Mouse (Mus musculus): ENCODE data around the gene Cpne4.

Gene Cpne4

DNA sequence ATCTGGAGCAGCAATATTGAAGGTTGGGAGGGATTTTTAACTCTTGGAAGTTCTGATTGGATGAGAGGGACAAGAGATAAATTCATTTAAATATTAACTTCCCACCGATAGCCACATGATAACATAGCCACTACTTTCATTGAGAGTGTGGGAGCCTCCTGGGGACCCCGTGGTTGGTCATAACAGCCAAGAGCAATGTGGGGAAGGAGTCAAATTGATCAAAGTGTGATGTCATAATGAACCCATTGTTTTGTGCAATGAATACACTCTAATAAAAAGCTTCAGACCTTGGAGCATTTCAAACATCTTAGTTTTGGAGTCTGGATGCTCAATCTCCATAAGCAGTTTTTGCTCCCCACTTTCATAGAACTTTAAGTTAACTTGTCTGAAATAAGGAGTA, at the start of gene Cpne4:
Cpne4 (plus strand) TSS at position 301 of the 400 bp plus-strand sequence.
- no peak for DNase-seq

DNA sequence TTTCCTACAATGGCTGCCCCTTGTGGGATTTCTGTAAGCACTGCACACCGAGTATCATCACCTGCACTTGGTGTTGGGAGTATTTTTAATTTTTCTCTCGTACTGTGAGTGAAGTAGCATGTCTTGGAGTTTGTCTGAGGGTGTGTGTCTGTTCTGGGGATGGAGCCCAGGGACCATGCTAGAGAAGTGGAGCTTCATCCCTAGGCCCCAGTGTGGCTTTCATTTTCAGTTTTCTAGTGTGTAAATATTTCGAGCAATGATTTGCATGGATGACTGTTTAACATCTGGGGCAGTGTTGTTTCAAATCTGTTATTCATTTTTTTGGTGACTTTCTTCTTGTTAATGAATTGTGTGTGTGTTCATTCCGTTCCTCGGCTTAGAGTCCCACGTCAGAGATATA, 31.9 kb upstream of the Cpne4 start:
- DNase-seq, result no peak

GRCm38 (mm10) chr9:104535508-104535907, 11.6 kb upstream of the Cpne4 start:
- DNase-seq, result no peak

- DNase-seq, result no peak
Observed at GRCm38 (mm10) chr9:104565815-104566214, 18.7 kb downstream of the Cpne4 start.

DNA sequence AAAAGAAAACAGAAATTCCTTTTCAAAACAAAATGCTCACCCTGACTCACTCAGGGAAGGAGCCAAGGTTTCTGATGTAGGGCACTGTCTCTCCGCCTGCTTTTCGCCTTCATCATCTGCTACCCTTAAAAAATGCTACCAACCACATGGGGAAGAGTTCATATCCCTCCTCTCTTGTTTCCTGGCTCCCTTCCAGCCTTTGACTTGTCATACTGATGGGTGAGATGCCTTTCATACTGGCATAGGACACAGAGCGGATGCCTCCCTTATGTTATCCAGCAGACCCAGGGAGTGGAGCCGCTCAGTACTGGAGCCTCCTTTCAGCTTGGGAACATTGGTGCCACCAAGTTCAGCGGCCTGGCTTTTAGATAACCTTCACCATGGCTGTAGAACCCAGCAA, 19.4 kb downstream of the Cpne4 start:
- DNase-seq, result no peak

DNA sequence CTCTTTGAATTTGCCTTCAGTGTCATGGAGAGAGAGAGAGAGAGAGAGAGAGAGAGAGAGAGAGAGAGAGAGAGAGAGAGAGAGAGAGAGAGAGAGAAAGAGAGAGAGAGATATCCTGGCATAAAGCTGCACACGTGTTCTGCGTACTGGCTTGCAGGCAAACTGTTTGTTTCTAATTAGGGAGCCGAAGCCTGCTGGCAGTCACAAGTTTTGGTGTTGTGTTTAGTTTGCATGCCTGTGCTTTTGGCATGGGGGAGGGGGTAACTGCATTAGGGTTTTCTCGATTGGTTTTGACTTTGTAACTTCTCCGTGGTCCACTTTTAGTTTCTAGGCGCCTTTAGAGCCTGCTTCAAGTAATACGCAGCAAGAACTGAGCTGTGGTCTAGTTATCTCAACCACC, 20.0 kb downstream of the Cpne4 start:
- DNase-seq, result no peak

DNA sequence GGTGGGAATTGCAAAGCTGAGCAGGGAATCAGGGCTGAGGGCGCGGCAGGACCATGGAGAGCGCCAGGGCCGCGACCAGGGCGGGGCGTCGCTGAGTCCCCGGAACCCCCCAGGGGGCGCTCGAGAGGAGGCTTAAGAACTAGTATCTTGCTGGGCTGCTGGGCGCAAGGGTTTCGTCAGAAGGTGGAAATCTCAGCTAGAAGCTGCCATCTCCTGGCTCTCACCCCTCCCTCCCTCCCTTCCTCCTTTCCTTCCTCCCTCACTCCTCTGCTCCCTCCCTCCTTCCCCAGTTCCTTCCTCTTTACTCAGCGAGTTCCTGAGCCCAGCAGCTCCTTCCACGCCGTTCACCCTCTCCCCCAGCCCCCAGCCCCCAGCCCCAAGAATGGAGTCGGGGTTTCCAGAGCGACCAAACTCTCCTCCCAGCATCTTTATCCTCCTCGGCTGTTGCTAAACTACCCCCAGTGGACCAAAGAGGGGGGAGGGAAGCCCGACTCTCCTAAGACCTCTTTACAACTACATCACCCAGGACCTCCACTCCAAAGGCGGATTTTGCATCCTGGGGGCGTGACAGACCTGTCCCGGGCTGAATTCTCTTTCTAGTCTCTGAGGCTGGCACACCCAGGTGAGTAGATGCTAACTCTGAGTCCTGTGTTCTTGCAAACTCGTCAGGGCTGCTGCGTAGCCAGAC, 22.5 kb downstream of the Cpne4 start:
- peak; percentile 44 for DNase-seq

GRCm38 (mm10) chr9:104572856-104573255, 25.8 kb downstream of the Cpne4 start:
- no peak for DNase-seq

DNA sequence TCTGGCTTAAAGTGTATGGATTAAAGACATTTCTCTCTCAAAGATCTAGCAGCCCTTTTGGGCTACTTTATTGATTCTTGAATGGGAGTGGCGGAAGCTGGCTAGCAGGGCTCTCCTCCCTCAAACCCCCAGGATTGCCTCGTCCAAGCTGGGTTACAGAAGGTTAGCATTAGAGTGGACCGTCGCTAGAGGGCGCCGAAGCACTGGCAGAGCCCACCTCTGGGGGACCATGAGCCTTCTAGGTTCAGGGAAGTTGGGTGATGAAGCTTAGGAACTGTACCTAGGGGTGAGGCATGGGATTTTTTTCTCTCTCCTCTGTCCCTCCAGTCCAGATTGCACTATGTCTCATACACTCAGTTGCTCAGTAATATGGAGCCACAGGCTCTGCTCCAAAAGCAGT, 27.4 kb downstream of the Cpne4 start:
- peak; percentile 13 for DNase-seq

DNA sequence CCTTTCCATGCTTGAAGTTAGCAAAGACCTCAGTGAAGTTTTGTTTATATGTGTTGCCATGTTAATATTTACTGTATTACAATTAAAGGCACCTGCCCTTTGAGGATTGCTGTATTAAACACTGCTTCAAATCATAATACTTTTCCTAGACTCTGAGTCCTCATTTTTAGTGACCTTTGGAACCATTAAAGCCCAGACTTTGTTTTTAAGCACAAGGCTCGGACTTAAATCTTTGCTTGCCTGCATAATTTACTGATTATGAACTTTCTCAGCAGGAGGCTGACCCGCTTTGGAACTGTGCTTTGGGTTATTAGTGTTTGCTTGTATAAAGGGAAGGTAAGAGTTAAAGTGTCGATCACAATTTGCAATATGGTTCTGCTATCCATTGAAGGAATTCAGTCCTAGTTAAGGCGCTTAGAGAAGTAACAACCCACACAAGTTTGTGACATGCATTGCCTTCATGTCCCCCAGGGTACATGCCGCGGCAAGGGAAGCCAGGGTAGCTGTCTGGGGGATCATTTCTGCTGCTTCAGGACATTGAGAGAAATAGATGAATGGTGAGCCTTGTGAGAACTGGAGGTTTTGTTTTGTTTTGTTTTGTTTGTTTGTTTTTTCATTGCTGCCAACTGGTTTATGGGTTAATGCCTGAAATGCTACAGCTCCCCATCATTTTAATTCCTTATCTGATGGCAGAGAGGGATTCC, 35.0 kb downstream of the Cpne4 start:
- peak; percentile 12 for DNase-seq

DNA sequence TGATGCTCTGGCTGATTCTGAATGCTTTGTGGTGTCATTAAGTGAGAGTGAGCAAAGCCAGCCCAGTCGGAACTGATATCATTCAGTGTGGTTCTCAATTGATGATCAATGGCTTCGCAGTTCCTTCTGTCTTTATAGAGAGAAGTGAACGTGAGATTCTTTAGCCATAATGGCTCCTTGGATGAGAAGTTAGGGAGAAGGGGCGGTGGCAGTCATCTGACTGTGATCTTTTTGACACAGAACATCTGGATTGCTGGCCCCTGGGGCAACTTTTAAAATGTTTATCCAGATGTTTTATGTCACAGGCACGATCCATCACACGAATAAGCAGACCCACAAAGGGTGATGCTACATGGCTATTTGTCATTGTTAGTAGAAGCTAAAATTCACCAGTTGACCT, 35.6 kb downstream of the Cpne4 start:
- no peak for DNase-seq

GRCm38 (mm10) chr9:104594550-104594949, 47.5 kb downstream of the Cpne4 start:
- peak; percentile 69 for DNase-seq

DNA sequence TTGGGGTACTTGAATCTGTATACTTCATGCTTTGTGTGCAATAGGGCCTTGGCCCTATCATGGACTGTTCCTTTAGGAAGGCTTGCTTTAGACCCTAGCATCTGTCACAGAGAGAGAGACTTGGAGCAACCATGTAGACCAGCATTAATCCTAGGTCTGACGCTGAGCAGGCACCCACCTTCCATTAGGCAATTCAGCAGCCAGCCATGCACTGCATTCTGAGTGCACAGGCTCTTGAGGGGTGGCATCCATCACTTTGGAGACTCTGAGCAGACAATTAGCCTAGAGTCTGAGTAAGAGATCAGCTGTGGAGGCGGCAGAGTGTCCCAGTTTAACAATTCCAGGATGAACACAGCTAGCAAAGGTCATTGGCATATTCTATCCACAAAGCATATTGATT, 47.9 kb downstream of the Cpne4 start:
- no peak for DNase-seq

- no peak for DNase-seq
Observed at GRCm38 (mm10) chr9:104612523-104612922, 65.4 kb downstream of the Cpne4 start.

- peak; percentile 86 for DNase-seq
Observed at GRCm38 (mm10) chr9:104616691-104617090, 69.6 kb downstream of the Cpne4 start.

- peak; percentile 40 for DNase-seq
Observed at GRCm38 (mm10) chr9:104623564-104623963, 76.5 kb downstream of the Cpne4 start.

GRCm38 (mm10) chr9:104627816-104628215, 80.7 kb downstream of the Cpne4 start:
- no peak for DNase-seq

DNA sequence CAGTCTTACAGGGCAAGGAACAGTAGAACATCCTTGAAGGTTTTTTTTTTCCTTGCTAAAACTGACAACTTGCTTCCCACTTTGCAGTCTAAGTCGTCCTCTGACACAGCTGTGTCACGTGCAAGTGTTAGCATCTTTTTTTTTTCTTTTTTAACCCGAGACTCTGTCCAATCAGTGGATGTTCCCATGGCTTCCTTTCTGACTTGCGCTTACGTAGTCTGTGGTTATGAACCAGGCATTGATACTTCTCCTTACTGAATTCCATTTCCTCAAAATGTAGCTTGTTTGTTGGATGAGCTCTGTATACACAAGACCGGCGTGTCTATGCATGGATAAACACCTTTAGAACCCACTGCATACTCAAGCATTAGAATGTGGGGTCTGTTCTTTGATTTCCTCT, 82.2 kb downstream of the Cpne4 start:
- DNase-seq, result no peak

GRCm38 (mm10) chr9:104646348-104646994, 99.4 kb downstream of the Cpne4 start:
- DNase-seq, result no peak

DNA sequence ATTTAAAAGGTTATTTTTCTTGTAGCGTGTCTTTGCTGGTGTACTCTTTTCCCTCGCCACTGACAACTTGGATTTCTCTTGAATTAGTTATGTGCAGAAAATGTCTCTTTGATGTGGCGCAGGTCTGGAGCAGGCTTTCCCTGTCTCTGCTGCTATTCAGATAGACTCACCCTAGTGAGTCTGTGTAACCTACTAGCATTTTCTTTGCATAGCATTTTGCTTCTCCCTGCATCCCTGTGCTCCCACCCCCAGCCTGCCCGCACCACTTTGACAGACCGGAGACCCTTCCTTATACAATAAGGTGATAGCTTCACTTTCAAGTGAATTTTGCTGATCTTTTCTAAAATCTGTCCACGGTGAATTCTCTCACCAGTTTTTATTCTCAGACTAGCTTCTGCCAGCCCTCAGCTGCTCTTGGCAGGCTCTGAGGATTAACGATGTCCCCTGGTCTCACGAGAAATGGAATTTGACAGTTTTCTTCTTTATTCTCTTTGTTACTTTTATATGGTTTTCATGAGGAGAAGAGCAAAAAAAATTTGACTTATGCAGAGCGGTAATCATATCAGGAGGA, 105.7 kb downstream of the Cpne4 start:
- DNase-seq, result no peak

GRCm38 (mm10) chr9:104659758-104660157, 112.7 kb downstream of the Cpne4 start:
- no peak for DNase-seq

GRCm38 (mm10) chr9:104676665-104677064, 129.6 kb downstream of the Cpne4 start:
- DNase-seq, result no peak

DNA sequence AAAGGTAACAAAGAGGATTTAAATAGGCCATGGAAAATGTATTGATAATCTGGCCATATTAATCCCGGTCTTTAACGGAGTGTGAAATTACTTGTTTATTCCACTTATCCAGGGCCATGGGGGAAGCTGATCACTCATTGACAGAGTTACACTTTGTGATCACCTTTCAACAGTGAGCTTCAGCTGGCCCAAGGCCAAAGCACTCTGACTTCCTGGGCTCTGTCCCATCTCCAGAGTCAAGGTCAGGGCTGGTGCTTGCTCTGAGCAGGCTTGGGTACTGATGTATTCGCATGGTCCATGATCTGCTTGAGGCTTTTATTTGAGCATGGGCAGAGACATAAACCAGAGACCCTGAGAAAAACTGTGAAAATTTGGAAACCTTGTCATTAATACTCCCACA, 131.5 kb downstream of the Cpne4 start:
- DNase-seq, result peak; percentile 88

DNA sequence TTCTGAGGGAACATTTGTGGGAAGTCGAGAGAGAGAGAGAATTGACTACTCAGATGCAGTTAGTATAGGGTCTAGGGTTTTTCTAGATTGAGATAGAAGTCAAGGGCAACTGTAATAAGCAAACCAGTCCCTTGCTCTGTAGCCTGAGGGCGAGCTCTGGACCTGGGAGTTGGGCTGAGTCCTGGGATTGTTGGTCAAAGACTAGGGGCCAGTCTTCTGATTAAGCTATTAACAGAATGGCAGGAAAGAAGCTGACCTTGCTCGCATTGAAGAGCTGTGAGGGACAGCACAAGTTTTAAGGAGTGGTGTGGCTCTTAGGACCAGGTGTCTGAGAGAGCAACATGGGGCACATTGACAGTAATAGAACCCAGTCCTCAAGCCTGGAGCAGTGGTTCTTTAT, 140.0 kb downstream of the Cpne4 start:
- DNase-seq, result peak; percentile 18

Data from kidney, adult 11 months (tissue).